ENCODE assay signal across 32 mouse cellular contexts in the genomic region with DNA sequence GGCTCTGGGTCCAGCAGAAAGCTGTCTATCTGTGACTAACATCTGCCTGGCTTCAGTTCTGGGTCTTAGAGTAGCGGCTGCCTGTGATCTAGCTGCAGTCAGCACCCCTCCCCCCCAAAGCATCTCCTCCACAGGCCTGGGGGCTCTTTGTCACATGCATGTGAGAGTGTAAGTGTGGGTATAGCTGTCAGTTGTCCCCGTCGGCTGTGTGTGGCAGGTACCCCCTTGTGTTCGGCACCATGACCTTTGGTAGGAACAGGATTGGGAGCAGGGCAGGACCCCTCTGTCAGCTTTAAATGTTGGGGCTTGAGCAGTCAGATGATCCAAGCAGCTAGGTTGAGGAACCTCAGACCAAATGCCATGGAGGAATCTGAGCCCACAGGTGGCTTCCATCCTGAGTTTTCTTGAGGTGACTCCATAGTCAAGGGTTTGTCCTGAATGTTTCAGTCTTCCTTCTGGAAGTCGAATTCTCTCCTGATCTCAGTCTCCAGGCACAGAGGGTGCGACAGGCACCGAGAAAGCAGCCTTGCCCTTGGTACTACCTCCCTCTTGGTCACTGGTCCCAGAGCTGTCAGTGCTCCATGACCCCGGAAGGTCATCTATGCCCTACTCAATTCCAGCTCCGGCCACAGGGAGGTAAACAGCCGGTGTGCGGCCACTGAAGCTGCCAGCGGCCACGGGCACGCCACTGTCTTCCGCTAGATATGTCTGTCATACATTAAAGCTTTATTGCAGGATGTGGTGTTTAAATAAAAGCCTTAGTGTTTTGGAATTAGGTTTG. TPM values are rescaled to one million over a fixed set of nuclear protein-coding genes. Genes with fewer than 3 reads are reported as not detected.
A peak's percentile ranks its signal among the peaks of the same experiment; 100 is the strongest.
DNase-seq lines count a peak whose midpoint lies in the region; ATAC-seq and TF ChIP-seq lines count a peak whose summit lies in the region.
"Had no signal": no experiment of that assay in that cellular context is flagged by ENCODE, and none has a peak within 500 bp of the region (broad histone marks: within the 10 kb centered on the region; RNA-seq: fewer than 3 reads in every experiment).

No protein-coding gene starts in this region.

- peak; percentile 74 for DNase-seq in gastrocnemius, adult 2 months
- no peak for DNase-seq in gastrocnemius, postnatal 4 days (ENCODE audit: low spot score in 2 of 2)
- DNase-seq in lung, embryonic 14.5 days: no peak
- no peak for DNase-seq in lung, postnatal 10 days
- no peak for DNase-seq in heart, postnatal 0 days (ENCODE audit: low spot score)
- no peak for DNase-seq in liver, embryonic 11.5 days (ENCODE audit: low spot score)
- DNase-seq in right cerebral cortex, postnatal 4 days: no peak
- DNase-seq: adrenal gland, postnatal 10 days; cerebellum, adult 11 months; cerebellum, adult 9-11 months; embryo, embryonic 11 days; forebrain, postnatal 0 days; gastrocnemius, postnatal 10 days; kidney, adult 18-20 months; kidney, postnatal 36 days; layer of hippocampus, postnatal 36 days; left cerebral cortex, postnatal 4 days; liver, embryonic 13.5 days; lung, adult 18-20 months; lung, postnatal 14 days; right cerebral cortex, adult 18-20 months; thymus, postnatal 4 days had no signal

- H3K27me3 ChIP-seq in lung, embryonic 14.5 days (ENCODE audit: insufficient read depth, low read length): peaks cover 36% of the 10 kb centered on the region
- no peaks in the 10 kb centered on the region for H3K27me3 ChIP-seq in heart, postnatal 0 days (ENCODE audit: control insufficient read depth, insufficient read depth, low read length)
- H3K27me3 ChIP-seq in liver, embryonic 11.5 days (replicated peaks; ENCODE audit: control insufficient read depth, insufficient read depth, low read length): peaks cover 42% of the 10 kb centered on the region

- TF ChIP-seq EP300 in heart, postnatal 0 days (IDR thresholded peaks at IDR 0.05; ENCODE audit: low read depth): peak; percentile 66

- H3K9me3 ChIP-seq in lung, embryonic 14.5 days (ENCODE audit: low read depth, low read length): no peaks in the 10 kb centered on the region
- H3K9me3 ChIP-seq in heart, postnatal 0 days (replicated peaks; ENCODE audit: control insufficient read depth, low read length): no peaks in the 10 kb centered on the region
- no peaks in the 10 kb centered on the region for H3K9me3 ChIP-seq in liver, embryonic 11.5 days (ENCODE audit: control insufficient read depth, low read length)
- H3K9me3 ChIP-seq: G1E; liver, embryonic 13.5 days; midbrain, embryonic 15.5 days; neural tube, embryonic 12.5 days had no signal

- intact Hi-C loops in gastrocnemius, adult 2 months (cut with DNase I): no loop called here

- TF ChIP-seq CTCF in gastrocnemius, adult 2 months (IDR thresholded peaks at IDR 0.05): peak; percentile 34; the same call in 1 of the 2 replicates
- TF ChIP-seq CTCF in lung, embryonic 14.5 days (IDR thresholded peaks at IDR 0.05; ENCODE audit: low read depth): no peak
- no peak for TF ChIP-seq CTCF in heart, postnatal 0 days (IDR thresholded peaks at IDR 0.05; ENCODE audit: low read depth)

- H3K36me3 ChIP-seq in lung, embryonic 14.5 days (ENCODE audit: insufficient read depth): no peaks in the 10 kb centered on the region
- H3K36me3 ChIP-seq in heart, postnatal 0 days (replicated peaks; ENCODE audit: control insufficient read depth, insufficient read depth, low read length): no peaks in the 10 kb centered on the region; the same call in 1 of the 2 replicates
- no peaks in the 10 kb centered on the region for H3K36me3 ChIP-seq in liver, embryonic 11.5 days (ENCODE audit: control insufficient read depth, insufficient read depth, low read length)
- H3K36me3 ChIP-seq: G1E; liver, embryonic 13.5 days; midbrain, embryonic 15.5 days; neural tube, embryonic 12.5 days had no signal

- no peak for ATAC-seq in lung, embryonic 14.5 days (ENCODE audit: insufficient read depth)
- ATAC-seq in heart, postnatal 0 days (ENCODE audit: insufficient read depth, low read depth): no peak
- ATAC-seq in liver, embryonic 11.5 days (replicated peaks; ENCODE audit: low FRiP score): no peak
- ATAC-seq: forebrain, postnatal 0 days; hindbrain, embryonic 16.5 days; midbrain, embryonic 15.5 days had no signal

- H3K4me3 ChIP-seq in gastrocnemius, adult 2 months: peak overlapping the region; percentile 92
- H3K4me3 ChIP-seq in lung, embryonic 14.5 days (ENCODE audit: low read depth, low read length): no peak overlapping the region; the same call in 1 of the 2 replicates
- H3K4me3 ChIP-seq in heart, postnatal 0 days (ENCODE audit: low read depth, low read length): peak overlapping the region; percentile 69
- H3K4me3 ChIP-seq in liver, embryonic 11.5 days (ENCODE audit: low read depth, low read length): no peak overlapping the region
- H3K4me3 ChIP-seq: erythroblast, embryonic 14.5 days; layer of hippocampus, adult 2 months; liver, embryonic 13.5 days; midbrain, embryonic 15.5 days; neural tube, embryonic 12.5 days had no signal

- no peak overlapping the region for H3K9ac ChIP-seq in lung, embryonic 14.5 days
- peak overlapping the region; percentile 98 for H3K9ac ChIP-seq in heart, postnatal 0 days (replicated peaks; ENCODE audit: low read depth, low read length)
- H3K9ac ChIP-seq in liver, embryonic 11.5 days (ENCODE audit: low read depth, low read length): no peak overlapping the region
- H3K9ac ChIP-seq: forebrain, postnatal 0 days; liver, embryonic 13.5 days; midbrain, embryonic 15.5 days; neural tube, embryonic 12.5 days had no signal

- peak overlapping the region; percentile 23; the same call in 1 of the 2 replicates for H3K4me2 ChIP-seq in lung, embryonic 14.5 days
- peak overlapping the region; percentile 67 for H3K4me2 ChIP-seq in heart, postnatal 0 days (ENCODE audit: low read depth, low read length)
- H3K4me2 ChIP-seq in liver, embryonic 11.5 days: no peak overlapping the region
- H3K4me2 ChIP-seq: liver, embryonic 13.5 days; midbrain, embryonic 15.5 days; neural tube, embryonic 12.5 days had no signal

- H3K4me1 ChIP-seq in lung, embryonic 14.5 days (ENCODE audit: insufficient read depth): no peaks in the 10 kb centered on the region
- peaks cover 5% of the 10 kb centered on the region; the same call in 1 of the 2 replicates for H3K4me1 ChIP-seq in heart, postnatal 0 days (ENCODE audit: control insufficient read depth, insufficient read depth)
- H3K4me1 ChIP-seq in liver, embryonic 11.5 days (replicated peaks; ENCODE audit: control insufficient read depth, insufficient read depth, low read length): no peaks in the 10 kb centered on the region
- H3K4me1 ChIP-seq: liver, embryonic 13.5 days had no signal

- WGBS in lung, embryonic 14.5 days: 46% methylated on average over 15 of the region's 15 CpGs
- 34% methylated on average over 15 of the region's 15 CpGs for WGBS in heart, postnatal 0 days
- 71% methylated on average over 15 of the region's 15 CpGs for WGBS in liver, embryonic 11.5 days

- H3K27ac ChIP-seq in gastrocnemius, adult 2 months: peak overlapping the region; percentile 99
- no peak overlapping the region for H3K27ac ChIP-seq in lung, embryonic 14.5 days (ENCODE audit: low read depth)
- peak overlapping the region; percentile 99 for H3K27ac ChIP-seq in heart, postnatal 0 days (ENCODE audit: low read depth)
- H3K27ac ChIP-seq in liver, embryonic 11.5 days (ENCODE audit: low read depth, low read length): no peak overlapping the region
- H3K27ac ChIP-seq: layer of hippocampus, adult 2 months; liver, embryonic 13.5 days; midbrain, embryonic 15.5 days; neural tube, embryonic 12.5 days had no signal

RNA-seq across cellular contexts. Expression of a gene that starts 55.9 kb away (rescaled TPM):
- not detected for total RNA-seq in gastrocnemius, adult 2 months (2021)
- total RNA-seq in gastrocnemius, postnatal 4 days (2021): under 1 TPM in 1 of 2 experiments, not detected in 1; 0.08 TPM
- polyA plus RNA-seq in lung, embryonic 14.5 days (2014; fragmentation: Nextera tagmentation; extraction: Ambion mirVana): 37.4 and 42.7 TPM in 2 replicates
- total RNA-seq in heart, postnatal 0 days (2014; rRNA removed; ENCODE audit: low replicate concordance): 2.7 and 5.7 TPM in 2 replicates
- 1.2 and 1.8 TPM in 2 replicates for polyA plus RNA-seq in heart, postnatal 0 days (2015; fragmentation: Nextera tagmentation; extraction: Ambion mirVana)
- polyA plus RNA-seq in liver, embryonic 11.5 days (2014; fragmentation: Nextera tagmentation; extraction: Ambion mirVana): 7.6 and 7.7 TPM in 2 replicates
- total RNA-seq: forebrain, postnatal 0 days; gastrocnemius, postnatal 10 days; granulocyte monocyte progenitor cell, adult 5-6 weeks; layer of hippocampus, adult 2 months; layer of hippocampus, postnatal 36 days; left cerebral cortex, postnatal 4 days had no signal
- polyA plus RNA-seq: embryonic facial prominence, embryonic 14.5 days; erythroblast, embryonic 14.5 days; forebrain, postnatal 0 days; G1E; hindbrain, embryonic 11.5 days; hindbrain, embryonic 16.5 days; midbrain, embryonic 15.5 days; neural tube, embryonic 12.5 days; thymus, postnatal 0 days had no signal

Comparison
In these comparisons a context has a peak if more than half of its experiments do, and no peak if none do; other contexts are left out.
1. H3K27ac ChIP-seq: peak in gastrocnemius, adult 2 months (single experiment) and heart, postnatal 0 days (single experiment); none in lung, embryonic 14.5 days (single experiment) and liver, embryonic 11.5 days (single experiment).
2. H3K4me3 ChIP-seq: peak in gastrocnemius, adult 2 months (single experiment) and heart, postnatal 0 days (single experiment); none in lung, embryonic 14.5 days (single experiment) and liver, embryonic 11.5 days (single experiment).